Mouse (Mus musculus): ENCODE data around the gene Ddx5.
"Not testable (repeated sequence)": the region's sequence is repeated elsewhere in the genome, so short reads cannot be mapped to it uniquely, and the experiment has no call there.

DNA sequence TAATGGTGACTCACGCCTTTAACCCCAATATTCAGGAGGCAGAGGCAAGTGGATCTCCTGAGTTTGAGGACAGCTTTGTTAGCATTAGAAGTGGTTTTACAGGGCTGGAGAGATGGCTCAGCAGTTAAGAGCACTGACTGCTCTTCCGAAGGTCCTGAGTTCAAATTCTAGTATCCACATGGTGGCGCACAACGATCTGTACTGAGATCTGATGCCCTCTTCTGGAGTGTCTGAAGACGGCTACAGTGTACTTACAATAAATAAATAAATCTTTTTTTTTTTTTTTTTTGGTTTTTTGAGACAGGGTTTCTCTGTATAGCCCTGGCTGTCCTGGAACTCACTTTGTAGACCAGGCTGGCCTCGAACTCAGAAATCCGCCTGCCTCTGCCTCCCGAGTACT lies 48.3 kb downstream of the Ddx5 start:
- not testable (repeated sequence) for TF ChIP-seq CTCF (IDR thresholded peaks at IDR 0.05; ENCODE audit: control insufficient read depth, insufficient read depth, insufficient replicate concordance, low read depth, low read length); POLR2A (IDR thresholded peaks at IDR 0.05; ENCODE audit: control insufficient read depth, low read depth, low read length)

Data from testis, adult 2 months (tissue).